Mouse (Mus musculus) cerebellum, adult 2 months (tissue): Measurements from ENCODE around the gene Nxnl1.

ENCODE experiments used
- CTCF ChIP-seq: fragments of 200-500 bp; IDR thresholded peaks from 2 replicates; pipeline ENCODE4 v1.5.1; 2011; ENCODE audit warnings: low read depth, mild to moderate bottlenecking, control low read depth, low read length, moderate library complexity, borderline replicate concordance; ENCODE audit not compliant: insufficient read depth
- POLR2A ChIP-seq: fragments of 200-500 bp; IDR thresholded peaks from 2 replicates; pipeline ENCODE4 v1.6.1; 2011; ENCODE audit warnings: low read length, control low read depth, borderline replicate concordance; ENCODE audit not compliant: insufficient read depth

GRCm38 (mm10) chr8:71554644-71555043, 11.8 kb downstream of the Nxnl1 start:
- TF ChIP-seq POLR2A (no peak), CTCF (no peak)
